Mouse (Mus musculus): Measurements from ENCODE around the gene Wnt5b. TPM values are rescaled to one million over a fixed set of nuclear protein-coding genes. Genes with fewer than 3 reads are reported as not detected.

Gene Wnt5b
- polyA plus RNA-seq, 1 experiment from 2014 or later, result 7.3 TPM

DNA sequence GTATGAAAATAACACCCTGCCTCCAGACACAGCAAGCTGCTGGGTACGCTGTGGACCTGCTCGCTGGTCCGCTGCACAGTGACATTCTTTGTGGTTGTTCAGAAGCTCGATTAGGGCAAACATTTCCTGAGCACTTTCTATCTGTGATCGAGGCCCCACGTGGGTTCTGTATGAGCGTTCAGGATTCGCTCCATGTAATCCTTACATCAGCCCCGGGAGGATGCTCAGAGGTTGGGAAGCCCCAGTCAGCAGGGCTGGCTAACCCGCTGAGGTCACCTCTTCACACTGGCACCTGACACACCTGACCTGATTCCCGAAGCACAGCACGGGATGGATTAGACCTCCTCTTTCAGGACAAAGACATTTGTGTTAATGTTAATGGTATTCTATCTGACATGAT lies 8.3 kb downstream of the Wnt5b start:
- Histone ChIP-seq H3K4me3 (ENCODE audit: low read depth, low read length) (no peak overlapping the region), H3K4me2 (ENCODE audit: low read depth) (no peak overlapping the region), H3K27me3 (ENCODE audit: control insufficient read depth, insufficient read depth, low read length) (no peaks in the 10 kb centered on the region), H3K36me3 (ENCODE audit: control insufficient read depth, insufficient read depth, low read length) (no peaks in the 10 kb centered on the region), H3K4me1 (ENCODE audit: control insufficient read depth, insufficient read depth, low read length) (no peaks in the 10 kb centered on the region), H3K9ac (ENCODE audit: low read length) (no peak overlapping the region), H3K27ac (ENCODE audit: low read depth, low read length) (no peak overlapping the region), H3K9me3 (ENCODE audit: control insufficient read depth, low read length) (no peaks in the 10 kb centered on the region)
- DNase-seq (ENCODE audit: low spot score), result no peak
- WGBS, result 86% methylated on average over 12 of the region's 12 CpGs
- no peak for ATAC-seq (ENCODE audit: insufficient read depth, low FRiP score, low TSS enrichment)

GRCm38 (mm10) chr6:119533170-119533709 lies 10.9 kb downstream of the Wnt5b start:
- no peak overlapping the region for H3K4me2 ChIP-seq (ENCODE audit: low read depth)
- H3K27me3 ChIP-seq (ENCODE audit: control insufficient read depth, insufficient read depth, low read length), result no peaks in the 10 kb centered on the region
- no peak overlapping the region for H3K4me3 ChIP-seq (ENCODE audit: low read depth, low read length)
- no peak overlapping the region for H3K9ac ChIP-seq (ENCODE audit: low read length)
- H3K36me3 ChIP-seq (ENCODE audit: control insufficient read depth, insufficient read depth, low read length), result no peaks in the 10 kb centered on the region
- no peak overlapping the region for H3K27ac ChIP-seq (ENCODE audit: low read depth, low read length)
- DNase-seq (ENCODE audit: low spot score) (no peak), ATAC-seq (ENCODE audit: insufficient read depth, low FRiP score, low TSS enrichment) (no peak)
- H3K4me1 ChIP-seq (ENCODE audit: control insufficient read depth, insufficient read depth, low read length), result no peaks in the 10 kb centered on the region
- H3K9me3 ChIP-seq (ENCODE audit: control insufficient read depth, low read length), result no peaks in the 10 kb centered on the region
- 88% methylated on average over 9 of the region's 9 CpGs for WGBS

DNA sequence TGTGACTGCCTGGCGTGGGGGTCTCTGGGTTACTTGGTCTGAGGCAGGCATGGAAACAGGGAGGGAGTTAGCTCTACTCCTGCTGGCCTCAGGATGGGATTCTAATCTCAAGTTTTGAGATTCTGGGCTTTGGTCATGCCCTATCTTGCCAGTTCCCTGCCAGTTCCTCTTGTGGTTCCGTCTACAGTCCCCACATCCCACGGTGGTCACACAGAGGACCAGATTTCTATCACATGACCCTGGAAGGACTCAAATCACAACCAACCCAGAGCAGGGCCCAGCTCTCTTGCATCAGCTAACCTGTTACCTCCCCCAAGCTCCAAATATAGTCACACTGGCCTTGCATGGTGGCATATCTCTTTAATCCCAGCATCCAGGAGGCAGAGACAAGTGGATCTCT lies 14.5 kb downstream of the Wnt5b start:
- no peaks in the 10 kb centered on the region for H3K27me3 ChIP-seq (ENCODE audit: control insufficient read depth, insufficient read depth, low read length)
- H3K27ac ChIP-seq (ENCODE audit: low read depth, low read length), result no peak overlapping the region
- H3K4me1 ChIP-seq (ENCODE audit: control insufficient read depth, insufficient read depth, low read length), result no peaks in the 10 kb centered on the region
- H3K36me3 ChIP-seq (ENCODE audit: control insufficient read depth, insufficient read depth, low read length), result no peaks in the 10 kb centered on the region
- no peak overlapping the region for H3K4me2 ChIP-seq (ENCODE audit: low read depth)
- DNase-seq (ENCODE audit: low spot score), result no peak
- ATAC-seq (ENCODE audit: insufficient read depth, low FRiP score, low TSS enrichment), result no peak
- 92% methylated on average over 3 of the region's 3 CpGs for WGBS
- no peak overlapping the region for H3K4me3 ChIP-seq (ENCODE audit: low read depth, low read length)
- no peak overlapping the region for H3K9ac ChIP-seq (ENCODE audit: low read length)
- no peaks in the 10 kb centered on the region for H3K9me3 ChIP-seq (ENCODE audit: control insufficient read depth, low read length)

DNA sequence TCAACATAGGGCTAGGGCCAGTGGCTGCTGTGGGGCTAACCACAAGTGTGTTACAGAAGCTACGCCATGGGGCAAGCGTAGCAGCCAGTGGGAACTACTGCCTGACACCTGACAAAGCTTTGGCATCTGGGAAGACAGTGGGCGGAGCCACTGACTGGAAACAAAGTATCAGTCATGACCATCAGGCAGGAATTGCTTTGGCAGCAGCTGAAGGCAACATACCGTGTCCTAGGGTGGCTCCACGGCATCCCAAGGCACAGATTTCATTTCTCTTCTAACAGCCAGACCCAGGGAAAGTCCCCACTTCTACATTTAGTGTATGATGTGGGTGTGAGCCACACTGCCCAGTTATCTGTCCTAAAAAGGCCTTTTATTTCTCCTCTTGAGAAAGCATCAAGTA lies 17.6 kb downstream of the Wnt5b start:
- DNase-seq (ENCODE audit: low spot score), result no peak
- Histone ChIP-seq H3K4me3 (ENCODE audit: low read depth, low read length) (no peak overlapping the region), H3K9ac (ENCODE audit: low read length) (no peak overlapping the region), H3K4me1 (ENCODE audit: control insufficient read depth, insufficient read depth, low read length) (no peaks in the 10 kb centered on the region), H3K36me3 (ENCODE audit: control insufficient read depth, insufficient read depth, low read length) (no peaks in the 10 kb centered on the region), H3K9me3 (ENCODE audit: control insufficient read depth, low read length) (no peaks in the 10 kb centered on the region), H3K4me2 (ENCODE audit: low read depth) (no peak overlapping the region), H3K27me3 (ENCODE audit: control insufficient read depth, insufficient read depth, low read length) (no peaks in the 10 kb centered on the region), H3K27ac (ENCODE audit: low read depth, low read length) (no peak overlapping the region)
- no peak for ATAC-seq (ENCODE audit: insufficient read depth, low FRiP score, low TSS enrichment)
- 73% methylated on average over 5 of the region's 5 CpGs for WGBS

GRCm38 (mm10) chr6:119521931-119522391 lies 22.2 kb downstream of the Wnt5b start:
- Histone ChIP-seq H3K4me2 (ENCODE audit: low read depth) (no peak overlapping the region), H3K27ac (ENCODE audit: low read depth, low read length) (no peak overlapping the region), H3K4me3 (ENCODE audit: low read depth, low read length) (no peak overlapping the region), H3K36me3 (ENCODE audit: control insufficient read depth, insufficient read depth, low read length) (no peaks in the 10 kb centered on the region), H3K4me1 (ENCODE audit: control insufficient read depth, insufficient read depth, low read length) (no peaks in the 10 kb centered on the region), H3K9me3 (ENCODE audit: control insufficient read depth, low read length) (no peaks in the 10 kb centered on the region), H3K9ac (ENCODE audit: low read length) (no peak overlapping the region), H3K27me3 (ENCODE audit: control insufficient read depth, insufficient read depth, low read length) (no peaks in the 10 kb centered on the region)
- 46% methylated on average over 3 of the region's 3 CpGs for WGBS
- no peak for DNase-seq (ENCODE audit: low spot score)
- no peak for ATAC-seq (ENCODE audit: insufficient read depth, low FRiP score, low TSS enrichment)

- Histone ChIP-seq H3K27ac (ENCODE audit: low read depth, low read length) (no peak overlapping the region), H3K27me3 (ENCODE audit: control insufficient read depth, insufficient read depth, low read length) (no peaks in the 10 kb centered on the region), H3K36me3 (ENCODE audit: control insufficient read depth, insufficient read depth, low read length) (no peaks in the 10 kb centered on the region), H3K9ac (ENCODE audit: low read length) (no peak overlapping the region), H3K4me2 (ENCODE audit: low read depth) (no peak overlapping the region), H3K4me3 (ENCODE audit: low read depth, low read length) (no peak overlapping the region), H3K4me1 (ENCODE audit: control insufficient read depth, insufficient read depth, low read length) (no peaks in the 10 kb centered on the region), H3K9me3 (ENCODE audit: control insufficient read depth, low read length) (no peaks in the 10 kb centered on the region)
- 74% methylated on average over 3 of the region's 3 CpGs for WGBS
- ATAC-seq (ENCODE audit: insufficient read depth, low FRiP score, low TSS enrichment) (no peak), DNase-seq (ENCODE audit: low spot score) (no peak)
Measured at GRCm38 (mm10) chr6:119521482-119521900, 22.7 kb downstream of the Wnt5b start.

DNA sequence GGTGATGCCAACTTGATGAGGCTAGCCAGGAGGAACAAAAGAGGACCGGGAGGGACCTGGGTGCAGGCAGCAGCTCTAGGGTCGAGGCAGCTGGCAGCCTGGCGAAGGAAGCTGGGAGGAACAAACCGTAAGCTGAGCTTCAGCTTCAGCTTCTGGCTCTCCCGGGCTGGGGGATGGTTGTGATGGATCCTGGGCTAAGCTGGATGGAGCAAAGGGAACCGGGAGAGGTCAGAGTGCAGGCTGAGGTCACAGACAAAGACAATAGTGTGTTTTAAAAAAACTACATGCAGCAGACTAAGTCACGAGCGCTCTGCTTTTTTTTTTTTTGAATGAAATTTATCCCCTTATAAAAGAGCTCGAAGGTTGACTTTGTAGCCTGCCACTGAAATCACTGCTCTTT lies 23.4 kb downstream of the Wnt5b start:
- WGBS, result 30% methylated on average over 9 of the region's 9 CpGs

DNA sequence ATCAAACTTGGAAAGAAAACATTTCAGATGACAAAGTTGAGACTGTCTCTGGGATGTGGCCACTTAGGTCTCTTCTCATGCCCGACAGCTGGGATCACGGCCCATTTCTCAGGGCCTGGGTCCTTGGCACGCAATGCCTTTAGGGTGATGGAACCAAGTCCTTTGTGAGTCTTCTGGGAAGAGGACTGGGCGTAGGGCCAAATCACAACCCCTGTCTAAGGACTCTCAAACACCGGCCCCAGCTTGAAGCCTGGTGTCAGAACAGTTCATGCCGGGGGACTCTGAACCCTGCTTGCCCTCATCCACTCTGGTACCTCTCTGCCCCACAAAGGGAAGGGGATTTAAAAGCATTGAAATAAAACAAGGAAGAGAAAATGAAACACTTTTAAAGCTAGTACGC lies 30.1 kb downstream of the Wnt5b start:
- Histone ChIP-seq H3K36me3 (ENCODE audit: control insufficient read depth, insufficient read depth, low read length) (no peaks in the 10 kb centered on the region), H3K27ac (ENCODE audit: low read depth, low read length) (no peak overlapping the region), H3K4me3 (ENCODE audit: low read depth, low read length) (no peak overlapping the region), H3K9ac (ENCODE audit: low read length) (no peak overlapping the region), H3K27me3 (ENCODE audit: control insufficient read depth, insufficient read depth, low read length) (no peaks in the 10 kb centered on the region), H3K9me3 (ENCODE audit: control insufficient read depth, low read length) (no peaks in the 10 kb centered on the region), H3K4me2 (ENCODE audit: low read depth) (no peak overlapping the region), H3K4me1 (ENCODE audit: control insufficient read depth, insufficient read depth, low read length) (no peaks in the 10 kb centered on the region)
- no peak for ATAC-seq (ENCODE audit: insufficient read depth, low FRiP score, low TSS enrichment)
- DNase-seq (ENCODE audit: low spot score), result no peak
- WGBS, result 90% methylated on average over 7 of the region's 7 CpGs

More for the DNA sequence above, 23.4 kb downstream of the Wnt5b start:
- Histone ChIP-seq H3K4me3 (ENCODE audit: low read depth, low read length) (no peak overlapping the region), H3K9ac (ENCODE audit: low read length) (no peak overlapping the region), H3K4me1 (ENCODE audit: control insufficient read depth, insufficient read depth, low read length) (no peaks in the 10 kb centered on the region), H3K27me3 (ENCODE audit: control insufficient read depth, insufficient read depth, low read length) (no peaks in the 10 kb centered on the region), H3K4me2 (ENCODE audit: low read depth) (no peak overlapping the region), H3K9me3 (ENCODE audit: control insufficient read depth, low read length) (no peaks in the 10 kb centered on the region), H3K36me3 (ENCODE audit: control insufficient read depth, insufficient read depth, low read length) (no peaks in the 10 kb centered on the region), H3K27ac (ENCODE audit: low read depth, low read length) (no peak overlapping the region)
- ATAC-seq (ENCODE audit: insufficient read depth, low FRiP score, low TSS enrichment) (no peak), DNase-seq (ENCODE audit: low spot score) (no peak)

GRCm38 (mm10) chr6:119513452-119513851 lies 30.7 kb downstream of the Wnt5b start:
- WGBS, result 81% methylated on average over 5 of the region's 5 CpGs
- H3K4me3 ChIP-seq (ENCODE audit: low read depth, low read length), result no peak overlapping the region
- no peaks in the 10 kb centered on the region for H3K27me3 ChIP-seq (ENCODE audit: control insufficient read depth, insufficient read depth, low read length)
- no peak overlapping the region for H3K27ac ChIP-seq (ENCODE audit: low read depth, low read length)
- no peaks in the 10 kb centered on the region for H3K4me1 ChIP-seq (ENCODE audit: control insufficient read depth, insufficient read depth, low read length)
- ATAC-seq (ENCODE audit: insufficient read depth, low FRiP score, low TSS enrichment) (no peak), DNase-seq (ENCODE audit: low spot score) (no peak)
- H3K36me3 ChIP-seq (ENCODE audit: control insufficient read depth, insufficient read depth, low read length), result no peaks in the 10 kb centered on the region
- H3K4me2 ChIP-seq (ENCODE audit: low read depth), result no peak overlapping the region
- no peaks in the 10 kb centered on the region for H3K9me3 ChIP-seq (ENCODE audit: control insufficient read depth, low read length)
- H3K9ac ChIP-seq (ENCODE audit: low read length), result no peak overlapping the region

All from neural tube, embryonic 11.5 days (tissue).